Mouse (Mus musculus) kidney, adult 10 weeks (tissue): ENCODE data around the gene Pom121l12. TPM values are rescaled to one million over a fixed set of nuclear protein-coding genes. Genes with fewer than 3 reads are reported as not detected.

Source experiments
- polyA plus RNA-seq: library from polyadenylated mRNA; stranded (reverse); fragments of 350-450 nt; fragmentation: Illumina TruSeq; extraction: RNeasy Lipid Tissue Mini Kit (QIAGEN cat#74804); gene quantifications from one replicate; pipeline ENCODE4 v1.2.3, GENCODE M21; 2014; ENCODE audit warnings: low read depth, low replicate concordance

The Pom121l12 gene
- not detected for polyA plus RNA-seq

GRCm38 (mm10) chr11:14598976-14599375 lies at the start of gene Pom121l12:
Pom121l12 (plus strand) TSS chr11:14599276.

